Mouse (Mus musculus) E14TG2a.4 (cell line): Measurements from ENCODE around the gene Anxa5.

ENCODE experiments used
- H3K27me3 ChIP-seq: 2 replicates; pipeline ENCODE4 v1.6.1; 2014; ENCODE audit warnings: low read length, control low read depth; ENCODE audit not compliant: insufficient read depth
- H3K36me3 ChIP-seq: 2 replicates; pipeline ENCODE4 v1.6.1; 2014; ENCODE audit warnings: low read length, control low read depth; ENCODE audit not compliant: insufficient read depth
- H3K4me1 ChIP-seq: replicated peaks from 2 replicates; pipeline ENCODE4 v1.6.1; 2014; ENCODE audit warnings: low read depth, low read length, control low read depth
- H3K4me3 ChIP-seq: replicated peaks from 2 replicates; pipeline ENCODE4 v1.5.1; 2014; ENCODE audit warnings: mild to moderate bottlenecking, low read length
- H3K9me3 ChIP-seq: 2 replicates; pipeline ENCODE4 v1.6.1; 2014; ENCODE audit warnings: low read length, control low read depth
- CTCF ChIP-seq: conservative IDR thresholded peaks from 2 replicates; pipeline ENCODE4 v1.5.1; 2014; ENCODE audit warnings: low read length
- NANOG ChIP-seq: IDR thresholded peaks from 2 replicates; pipeline ENCODE4 v1.6.1; 2014; ENCODE audit warnings: borderline replicate concordance, low read length, mixed read lengths
- POU5F1 ChIP-seq: IDR thresholded peaks from 2 replicates; pipeline ENCODE4 v1.6.1; 2014; ENCODE audit warnings: low read length, borderline replicate concordance

The Anxa5 gene

GRCm38 (mm10) chr3:36471856-36472255 is 3.8 kb downstream of the Anxa5 start:
- TF ChIP-seq CTCF = no peak
- no peak for TF ChIP-seq POU5F1
- TF ChIP-seq NANOG = no peak
- Histone ChIP-seq H3K4me3 (no peak overlapping the region), H3K36me3 (no peaks in the 10 kb centered on the region), H3K4me1 (peaks cover 18% of the 10 kb centered on the region), H3K27me3 (peaks cover 14% of the 10 kb centered on the region), H3K9me3 (no peaks in the 10 kb centered on the region)

- no peaks in the 10 kb centered on the region for H3K36me3 ChIP-seq
- H3K27me3 ChIP-seq = peaks cover 7% of the 10 kb centered on the region; the same call in 1 of the 2 replicates
- no peak overlapping the region for H3K4me3 ChIP-seq
- no peaks in the 10 kb centered on the region for H3K9me3 ChIP-seq
- peaks cover 17% of the 10 kb centered on the region for H3K4me1 ChIP-seq
- TF ChIP-seq POU5F1 (no peak), CTCF (no peak), NANOG (no peak)
Observed at GRCm38 (mm10) chr3:36468871-36469270, 6.8 kb downstream of the Anxa5 start.

- Histone ChIP-seq H3K4me1 (peaks cover 17% of the 10 kb centered on the region), H3K9me3 (no peaks in the 10 kb centered on the region), H3K4me3 (no peak overlapping the region), H3K36me3 (no peaks in the 10 kb centered on the region), H3K27me3 (peaks cover 7% of the 10 kb centered on the region; the same call in 1 of the 2 replicates)
- TF ChIP-seq CTCF (no peak), NANOG (no peak), POU5F1 (no peak)
Observed at GRCm38 (mm10) chr3:36467632-36468031, 8.1 kb downstream of the Anxa5 start.

GRCm38 (mm10) chr3:36465538-36465937 is 10.2 kb downstream of the Anxa5 start:
- TF ChIP-seq CTCF (no peak), POU5F1 (no peak), NANOG (no peak)
- H3K4me1 ChIP-seq = peaks cover 27% of the 10 kb centered on the region
- H3K27me3 ChIP-seq = peaks cover 7% of the 10 kb centered on the region; the same call in 1 of the 2 replicates
- H3K9me3 ChIP-seq = no peaks in the 10 kb centered on the region
- H3K4me3 ChIP-seq = 0 out of 2 replicates have a peak overlapping the region, but pooled peaks have one; percentile 7
- no peaks in the 10 kb centered on the region for H3K36me3 ChIP-seq

GRCm38 (mm10) chr3:36462348-36462747 is 13.3 kb downstream of the Anxa5 start:
- no peaks in the 10 kb centered on the region for H3K9me3 ChIP-seq
- TF ChIP-seq POU5F1 = no peak
- no peak for TF ChIP-seq CTCF
- no peak for TF ChIP-seq NANOG
- H3K27me3 ChIP-seq = peaks cover 7% of the 10 kb centered on the region; the same call in 1 of the 2 replicates
- peaks cover 27% of the 10 kb centered on the region for H3K4me1 ChIP-seq
- no peaks in the 10 kb centered on the region for H3K36me3 ChIP-seq
- no peak overlapping the region for H3K4me3 ChIP-seq

GRCm38 (mm10) chr3:36461819-36462218 is 13.9 kb downstream of the Anxa5 start:
- H3K4me1 ChIP-seq = peaks cover 27% of the 10 kb centered on the region
- H3K9me3 ChIP-seq = no peaks in the 10 kb centered on the region
- H3K27me3 ChIP-seq = peaks cover 7% of the 10 kb centered on the region; the same call in 1 of the 2 replicates
- no peak overlapping the region for H3K4me3 ChIP-seq
- no peak for TF ChIP-seq CTCF
- TF ChIP-seq NANOG = no peak
- TF ChIP-seq POU5F1 = no peak
- no peaks in the 10 kb centered on the region for H3K36me3 ChIP-seq

- Histone ChIP-seq H3K9me3 (0 out of 2 replicates have a peak, but pooled peaks cover 6% of the 10 kb centered on the region), H3K36me3 (no peaks in the 10 kb centered on the region), H3K27me3 (no peaks in the 10 kb centered on the region), H3K4me1 (peaks cover 16% of the 10 kb centered on the region), H3K4me3 (no peak overlapping the region)
- TF ChIP-seq NANOG (no peak), CTCF (no peak), POU5F1 (no peak)
Observed at GRCm38 (mm10) chr3:36460717-36461116, 15.0 kb downstream of the Anxa5 start.

GRCm38 (mm10) chr3:36455566-36455965 is 20.1 kb downstream of the Anxa5 start:
- H3K4me3 ChIP-seq = no peak overlapping the region
- H3K36me3 ChIP-seq = no peaks in the 10 kb centered on the region
- H3K9me3 ChIP-seq = 0 out of 2 replicates have a peak, but pooled peaks cover 6% of the 10 kb centered on the region
- H3K4me1 ChIP-seq = no peaks in the 10 kb centered on the region
- no peak for TF ChIP-seq CTCF
- TF ChIP-seq NANOG = no peak
- H3K27me3 ChIP-seq = no peaks in the 10 kb centered on the region

GRCm38 (mm10) chr3:36455124-36455523 is 20.6 kb downstream of the Anxa5 start:
- H3K36me3 ChIP-seq = no peaks in the 10 kb centered on the region
- TF ChIP-seq NANOG (no peak), CTCF (no peak), POU5F1 (no peak)
- H3K27me3 ChIP-seq = no peaks in the 10 kb centered on the region
- H3K4me1 ChIP-seq = no peaks in the 10 kb centered on the region
- 0 out of 2 replicates have a peak, but pooled peaks cover 6% of the 10 kb centered on the region for H3K9me3 ChIP-seq
- no peak overlapping the region for H3K4me3 ChIP-seq
